Mouse (Mus musculus) hindbrain, embryonic 13.5 days (tissue): Measurements from ENCODE around the gene Pde11a. TPM values are rescaled to one million over a fixed set of nuclear protein-coding genes. Genes with fewer than 3 reads are reported as not detected.

Experiments used
- ATAC-seq: fragments of 200-750 bp; cut with Nextera tagmentation; 2 replicates; pipeline ENCODE4 v1.8.0; 2017; ENCODE audit warnings: moderate TSS enrichment; ENCODE audit not compliant: low FRiP score
- H3K27ac ChIP-seq: fragments of 300-500 bp; sonication (generic); 2 replicates; pipeline ENCODE4 v1.5.1; 2015; ENCODE audit warnings: inconsistent platforms, mild to moderate bottlenecking, moderate library complexity
- H3K27me3 ChIP-seq: fragments of 300-500 bp; sonication (generic); 2 replicates; pipeline ENCODE4 v1.6.1; 2015; ENCODE audit warnings: mild to moderate bottlenecking, inconsistent platforms
- H3K36me3 ChIP-seq: fragments of 300-500 bp; sonication (generic); 2 replicates; pipeline ENCODE4 v1.6.1; 2015; ENCODE audit warnings: mild to moderate bottlenecking, inconsistent platforms
- H3K4me1 ChIP-seq: fragments of 300-500 bp; sonication (generic); replicated peaks from 2 replicates; pipeline ENCODE4 v1.6.1; 2015; ENCODE audit warnings: inconsistent platforms
- H3K4me2 ChIP-seq: fragments of 300-500 bp; sonication (generic); 2 replicates; pipeline ENCODE4 v1.6.1; 2015; ENCODE audit warnings: inconsistent platforms, mild to moderate bottlenecking, moderate library complexity
- H3K4me3 ChIP-seq: fragments of 300-500 bp; sonication (generic); 2 replicates; pipeline ENCODE4 v1.5.1; 2015; ENCODE audit warnings: mild to moderate bottlenecking, inconsistent platforms
- H3K9ac ChIP-seq: fragments of 300-500 bp; sonication (generic); 2 replicates; pipeline ENCODE4 v1.6.1; 2015; ENCODE audit warnings: mild to moderate bottlenecking, inconsistent platforms
- H3K9me3 ChIP-seq: fragments of 300-500 bp; sonication (generic); 2 replicates; pipeline ENCODE4 v1.6.1; 2016; ENCODE audit warnings: inconsistent platforms
- WGBS: fragments of 180-500 bp; shearing (Covaris S2); methylation state at CpG from one replicate; pipeline ENCODE4 v1.1.7; 2015; 5-methylcytosine and 5-hydroxymethylcytosine counted together
- polyA plus RNA-seq: library from polyadenylated mRNA; unstranded; fragments of >200 nt; fragmentation: Nextera tagmentation; extraction: Ambion mirVana; gene quantifications from 2 replicates; pipeline ENCODE4 v1.2.1, GENCODE M21; 2015

Gene Pde11a
- polyA plus RNA-seq, 1 experiment from 2014 or later = 1.6 TPM

GRCm38 (mm10) chr2:76097847-76098246, 240.7 kb downstream of the Pde11a start:
- Histone ChIP-seq H3K4me2 (no peak overlapping the region), H3K4me3 (no peak overlapping the region), H3K9ac (no peak overlapping the region), H3K36me3 (no peaks in the 10 kb centered on the region), H3K4me1 (peaks cover 4% of the 10 kb centered on the region; the same call in 1 of the 2 replicates), H3K27ac (no peak overlapping the region), H3K27me3 (no peaks in the 10 kb centered on the region), H3K9me3 (no peaks in the 10 kb centered on the region)
- WGBS = 81% methylated on average over 7 of the region's 7 CpGs
- no peak for ATAC-seq

GRCm38 (mm10) chr2:76097284-76097683, 241.3 kb downstream of the Pde11a start:
- no peak overlapping the region for H3K4me3 ChIP-seq
- no peak for ATAC-seq
- H3K4me1 ChIP-seq = peaks cover 4% of the 10 kb centered on the region; the same call in 1 of the 2 replicates
- H3K4me2 ChIP-seq = no peak overlapping the region
- H3K27ac ChIP-seq = no peak overlapping the region
- no peak overlapping the region for H3K9ac ChIP-seq
- no peaks in the 10 kb centered on the region for H3K9me3 ChIP-seq
- 75% methylated on average over 8 of the region's 8 CpGs for WGBS
- H3K36me3 ChIP-seq = no peaks in the 10 kb centered on the region
- H3K27me3 ChIP-seq = no peaks in the 10 kb centered on the region

GRCm38 (mm10) chr2:76095861-76096260, 242.7 kb downstream of the Pde11a start:
- ATAC-seq = no peak
- Histone ChIP-seq H3K36me3 (no peaks in the 10 kb centered on the region), H3K27ac (no peak overlapping the region), H3K4me3 (no peak overlapping the region), H3K4me1 (no peaks in the 10 kb centered on the region), H3K4me2 (no peak overlapping the region), H3K9ac (no peak overlapping the region), H3K27me3 (no peaks in the 10 kb centered on the region), H3K9me3 (no peaks in the 10 kb centered on the region)
- 95% methylated on average over 5 of the region's 5 CpGs for WGBS

- H3K27ac ChIP-seq = no peak overlapping the region
- H3K4me3 ChIP-seq = no peak overlapping the region
- ATAC-seq = no peak
- no peak overlapping the region for H3K4me2 ChIP-seq
- H3K9ac ChIP-seq = no peak overlapping the region
- no peaks in the 10 kb centered on the region for H3K27me3 ChIP-seq
- peaks cover 3% of the 10 kb centered on the region; the same call in 1 of the 2 replicates for H3K4me1 ChIP-seq
- H3K9me3 ChIP-seq = no peaks in the 10 kb centered on the region
- no peaks in the 10 kb centered on the region for H3K36me3 ChIP-seq
These were observed 248.1 kb downstream of the Pde11a start for GRCm38 (mm10) chr2:76090506-76090905.

GRCm38 (mm10) chr2:76088844-76089243, 249.7 kb downstream of the Pde11a start:
- no peak overlapping the region for H3K4me2 ChIP-seq

GRCm38 (mm10) chr2:76088413-76088812, 250.2 kb downstream of the Pde11a start:
- no peak overlapping the region for H3K27ac ChIP-seq
- ATAC-seq = no peak
- peaks cover 3% of the 10 kb centered on the region; the same call in 1 of the 2 replicates for H3K4me1 ChIP-seq
- no peaks in the 10 kb centered on the region for H3K36me3 ChIP-seq
- no peak overlapping the region for H3K9ac ChIP-seq
- H3K4me2 ChIP-seq = no peak overlapping the region
- H3K27me3 ChIP-seq = no peaks in the 10 kb centered on the region
- H3K9me3 ChIP-seq = no peaks in the 10 kb centered on the region
- H3K4me3 ChIP-seq = no peak overlapping the region
- 66% methylated on average over 5 of the region's 5 CpGs for WGBS

More at GRCm38 (mm10) chr2:76088844-76089243, 249.7 kb downstream of the Pde11a start:
- Histone ChIP-seq H3K36me3 (no peaks in the 10 kb centered on the region), H3K9ac (no peak overlapping the region), H3K4me3 (no peak overlapping the region), H3K4me1 (peaks cover 3% of the 10 kb centered on the region; the same call in 1 of the 2 replicates), H3K27ac (no peak overlapping the region), H3K27me3 (no peaks in the 10 kb centered on the region), H3K9me3 (no peaks in the 10 kb centered on the region)
- WGBS = 79% methylated on average over 4 of the region's 4 CpGs
- ATAC-seq = no peak

GRCm38 (mm10) chr2:76087170-76087569, 251.4 kb downstream of the Pde11a start:
- Histone ChIP-seq H3K4me1 (peaks cover 3% of the 10 kb centered on the region; the same call in 1 of the 2 replicates), H3K27me3 (no peaks in the 10 kb centered on the region), H3K36me3 (no peaks in the 10 kb centered on the region), H3K4me2 (no peak overlapping the region), H3K9ac (no peak overlapping the region), H3K9me3 (no peaks in the 10 kb centered on the region), H3K27ac (no peak overlapping the region), H3K4me3 (no peak overlapping the region)
- no peak for ATAC-seq
- 52% methylated on average over 3 of the region's 3 CpGs for WGBS

- no peak overlapping the region for H3K4me3 ChIP-seq
- no peaks in the 10 kb centered on the region for H3K9me3 ChIP-seq
- no peak overlapping the region for H3K9ac ChIP-seq
- 90% methylated on average over 4 of the region's 4 CpGs for WGBS
- no peak overlapping the region for H3K4me2 ChIP-seq
- no peak overlapping the region for H3K27ac ChIP-seq
- ATAC-seq = no peak
- peaks cover 3% of the 10 kb centered on the region; the same call in 1 of the 2 replicates for H3K4me1 ChIP-seq
- no peaks in the 10 kb centered on the region for H3K27me3 ChIP-seq
- no peaks in the 10 kb centered on the region for H3K36me3 ChIP-seq
These were observed 253.6 kb downstream of the Pde11a start for GRCm38 (mm10) chr2:76084982-76085381.

GRCm38 (mm10) chr2:76083901-76084300, 254.7 kb downstream of the Pde11a start:
- WGBS = 80% methylated on average over 3 of the region's 3 CpGs
- no peak overlapping the region for H3K4me3 ChIP-seq
- no peaks in the 10 kb centered on the region for H3K27me3 ChIP-seq
- ATAC-seq = no peak
- H3K4me1 ChIP-seq = peaks cover 3% of the 10 kb centered on the region; the same call in 1 of the 2 replicates
- H3K9ac ChIP-seq = no peak overlapping the region
- H3K9me3 ChIP-seq = no peaks in the 10 kb centered on the region
- H3K27ac ChIP-seq = no peak overlapping the region
- no peaks in the 10 kb centered on the region for H3K36me3 ChIP-seq
- H3K4me2 ChIP-seq = no peak overlapping the region

- Histone ChIP-seq H3K27me3 (no peaks in the 10 kb centered on the region), H3K9ac (no peak overlapping the region), H3K4me1 (peaks cover 3% of the 10 kb centered on the region; the same call in 1 of the 2 replicates), H3K36me3 (no peaks in the 10 kb centered on the region), H3K9me3 (no peaks in the 10 kb centered on the region), H3K4me3 (no peak overlapping the region), H3K4me2 (no peak overlapping the region), H3K27ac (no peak overlapping the region)
- no peak for ATAC-seq
- WGBS = 90% methylated on average over 2 of the region's 2 CpGs
These were observed 255.2 kb downstream of the Pde11a start for GRCm38 (mm10) chr2:76083396-76083795.

- H3K4me2 ChIP-seq = no peak overlapping the region
- no peak for ATAC-seq
- WGBS = 87% methylated on average over 5 of the region's 5 CpGs
These were observed 256.6 kb downstream of the Pde11a start for GRCm38 (mm10) chr2:76081991-76082390.

GRCm38 (mm10) chr2:76080549-76080948, 258.0 kb downstream of the Pde11a start:
- Histone ChIP-seq H3K36me3 (no peaks in the 10 kb centered on the region), H3K27me3 (no peaks in the 10 kb centered on the region), H3K9me3 (no peaks in the 10 kb centered on the region), H3K9ac (no peak overlapping the region), H3K4me2 (no peak overlapping the region), H3K4me3 (no peak overlapping the region), H3K27ac (no peak overlapping the region), H3K4me1 (no peaks in the 10 kb centered on the region; the same call in 1 of the 2 replicates)
- WGBS = 62% methylated on average over 3 of the region's 3 CpGs
- ATAC-seq = no peak

More at GRCm38 (mm10) chr2:76081991-76082390, 256.6 kb downstream of the Pde11a start:
- H3K36me3 ChIP-seq = no peaks in the 10 kb centered on the region
- H3K9ac ChIP-seq = no peak overlapping the region
- no peak overlapping the region for H3K27ac ChIP-seq
- no peaks in the 10 kb centered on the region for H3K27me3 ChIP-seq
- no peak overlapping the region for H3K4me3 ChIP-seq
- H3K9me3 ChIP-seq = no peaks in the 10 kb centered on the region
- H3K4me1 ChIP-seq = no peaks in the 10 kb centered on the region; the same call in 1 of the 2 replicates

GRCm38 (mm10) chr2:76076838-76077237, 261.7 kb downstream of the Pde11a start:
- no peak overlapping the region for H3K4me3 ChIP-seq
- 92% methylated on average over 2 of the region's 2 CpGs for WGBS

More at GRCm38 (mm10) chr2:76076838-76077237, 261.7 kb downstream of the Pde11a start:
- Histone ChIP-seq H3K4me2 (no peak overlapping the region), H3K9me3 (no peaks in the 10 kb centered on the region), H3K4me1 (no peaks in the 10 kb centered on the region; the same call in 1 of the 2 replicates), H3K9ac (no peak overlapping the region), H3K36me3 (no peaks in the 10 kb centered on the region), H3K27me3 (0 out of 2 replicates have a peak, but pooled peaks cover 2% of the 10 kb centered on the region), H3K27ac (no peak overlapping the region)
- ATAC-seq = no peak
